Mouse (Mus musculus): ENCODE results near the gene Safb.

DNA sequence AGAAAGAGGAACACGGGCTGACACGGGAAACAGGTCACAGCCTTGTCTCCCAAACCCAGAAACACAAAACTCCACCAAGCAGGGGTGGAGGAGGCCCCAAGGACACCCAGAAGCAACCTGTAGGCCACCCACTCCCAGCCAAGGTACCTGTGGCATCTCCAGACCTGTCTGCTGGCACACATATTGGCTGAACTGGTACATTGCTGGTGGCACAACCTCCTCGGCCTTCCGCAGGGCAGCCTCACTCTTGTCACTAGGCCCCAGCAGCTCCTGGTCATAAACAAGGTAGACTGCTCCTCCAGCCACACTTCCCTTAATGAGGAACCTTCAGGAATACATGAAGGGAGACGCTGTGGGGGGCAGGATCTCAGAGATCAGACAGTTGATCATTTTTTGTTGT lies 24.1 kb downstream of the Safb start:
- TF ChIP-seq EP300 (IDR thresholded peaks at IDR 0.05; ENCODE audit: low read depth) = no peak
- TF ChIP-seq CTCF (IDR thresholded peaks at IDR 0.05; ENCODE audit: low read depth) = no peak

Data from liver, embryonic 14.5 days (tissue).